Mouse (Mus musculus) central nervous system, embryonic 11.5 days (tissue): ENCODE measurements around the gene Defa26. TPM values are rescaled to one million over a fixed set of nuclear protein-coding genes. Genes with fewer than 3 reads are reported as not detected.

Experiments used
- polyA plus RNA-seq: library from polyadenylated mRNA; depleted of rRNA; stranded (reverse); fragments of >200 nt; gene quantifications from 2 replicates; pipeline ENCODE4 v1.2.3, GENCODE M21; 2012; rRNA removed

Defa26 gene
- polyA plus RNA-seq: not detected in 2 replicates

GRCm38 (mm10) chr8:21617883-21618282 lies at the start of gene Defa26:
Gene Defa26 (plus strand): TSS chr8:21618183.

GRCm38 (mm10) chr8:21582706-21583105 lies 35.3 kb upstream of the Defa26 start, which contains the start of gene Defa28:
Gene Defa28 (plus strand): TSS chr8:21583006.

GRCm38 (mm10) chr8:21594408-21594807 lies 23.6 kb upstream of the Defa26 start, which contains the start of gene Gm7861:
Gene Gm7861 (minus strand): TSS chr8:21594508.

GRCm38 (mm10) chr8:21655480-21655879 lies 37.5 kb downstream of the Defa26 start, which contains the start of gene Defa17:
Gene Defa17 (plus strand): TSS chr8:21655780.

GRCm38 (mm10) chr8:21665497-21665896 lies 47.5 kb downstream of the Defa26 start, which contains the start of gene Defa34:
Gene Defa34 (plus strand): TSS chr8:21665797.

Other genes with a start within 250 kb of the Defa26 start
- gene Defa2, start 239.7 kb upstream of the Defa26 start, polyA plus RNA-seq: 0.35 TPM in 1 of 2 replicates, not detected in the other
- gene Defa33, start 226.4 kb upstream of the Defa26 start, polyA plus RNA-seq: 0.35 TPM in 1 of 2 replicates, not detected in the other
- not detected in 2 replicates for gene Defa36, start 190.8 kb upstream of the Defa26 start, polyA plus RNA-seq
- 0.22 TPM in 1 of 2 replicates, not detected in the other for gene Gm7849, start 161.6 kb upstream of the Defa26 start, polyA plus RNA-seq
- gene Defa20, start 108.9 kb upstream of the Defa26 start, polyA plus RNA-seq: not detected in 2 replicates
- not detected in 2 replicates for gene Defa32, start 89.2 kb upstream of the Defa26 start, polyA plus RNA-seq
- not detected in 2 replicates for gene Defa37, start 52.8 kb upstream of the Defa26 start, polyA plus RNA-seq
- gene Defa28, start 35.2 kb upstream of the Defa26 start, polyA plus RNA-seq: not detected in 2 replicates
- not detected in 2 replicates for gene Gm7861, start 23.7 kb upstream of the Defa26 start, polyA plus RNA-seq
- gene Defa17, start 37.6 kb downstream of the Defa26 start, polyA plus RNA-seq: not detected in 2 replicates
- not detected in 2 replicates for gene Defa34, start 47.6 kb downstream of the Defa26 start, polyA plus RNA-seq
- not detected in 2 replicates for gene AY761184, start 85.5 kb downstream of the Defa26 start, polyA plus RNA-seq
- 0.28 TPM in 1 of 2 replicates, not detected in the other for gene Defa24, start 116.3 kb downstream of the Defa26 start, polyA plus RNA-seq
- not detected in 2 replicates for gene Defb50, start 205.4 kb downstream of the Defa26 start, polyA plus RNA-seq
- not detected in 2 replicates for gene Defb2, start 221.7 kb downstream of the Defa26 start, polyA plus RNA-seq
- not detected in 2 replicates for gene Defb10, start 240.7 kb downstream of the Defa26 start, polyA plus RNA-seq